Mouse (Mus musculus) kidney, adult 2 months (tissue): Measurements from ENCODE around the gene Tmem184a. TPM values are rescaled to one million over a fixed set of nuclear protein-coding genes. Genes with fewer than 3 reads are reported as not detected.

ENCODE experiments used
- DNase-seq: peaks from one replicate; pipeline ENCODE4 v3.0.0; 2021
- H3K27ac ChIP-seq: fragments of 200-500 bp; 2 replicates; pipeline ENCODE4 v1.5.1; 2012; ENCODE audit warnings: low read depth, low read length, control low read depth, inconsistent platforms; ENCODE audit not compliant: insufficient read depth
- H3K27me3 ChIP-seq: fragments of 200-500 bp; replicated peaks from 2 replicates; pipeline ENCODE4 v1.6.1; 2012; ENCODE audit warnings: mild to moderate bottlenecking, moderate library complexity, low read length, inconsistent platforms; ENCODE audit not compliant: control insufficient read depth, insufficient read depth
- H3K36me3 ChIP-seq: fragments of 200-500 bp; 2 replicates; pipeline ENCODE4 v1.6.1; 2012; ENCODE audit warnings: mild to moderate bottlenecking, moderate library complexity, low read length, inconsistent platforms; ENCODE audit not compliant: control insufficient read depth, insufficient read depth
- H3K4me1 ChIP-seq: fragments of 200-500 bp; 2 replicates; pipeline ENCODE4 v1.6.1; 2011; ENCODE audit warnings: low read length; ENCODE audit not compliant: control insufficient read depth, insufficient read depth
- H3K4me3 ChIP-seq: fragments of 200-500 bp; 2 replicates; pipeline ENCODE4 v1.5.1; 2011; ENCODE audit warnings: mild to moderate bottlenecking, low read depth, low read length, control low read depth; ENCODE audit not compliant: insufficient read depth
- CTCF ChIP-seq: fragments of 200-500 bp; conservative IDR thresholded peaks from 2 replicates; pipeline ENCODE4 v1.5.1; 2011; ENCODE audit warnings: low read depth, mild to moderate bottlenecking, control low read depth, low read length, moderate library complexity, mixed read lengths; ENCODE audit not compliant: insufficient read depth, insufficient read length
- POLR2A ChIP-seq: fragments of 200-500 bp; IDR thresholded peaks from one replicate; pipeline ENCODE4 v1.6.1; 2011; ENCODE audit warnings: low read depth, low read length, control low read depth
- WGBS: fragments of 180-500 bp; shearing (Covaris S2); methylation state at CpG from one replicate; pipeline ENCODE4 v1.1.7; 2018; 5-methylcytosine and 5-hydroxymethylcytosine counted together
- polyA plus RNA-seq: library from polyadenylated mRNA; depleted of rRNA; stranded (reverse); fragments of >200 nt; gene quantifications from 2 replicates; pipeline ENCODE4 v1.2.3, GENCODE M21; 2012

Gene Tmem184a
- polyA plus RNA-seq, 1 experiment, result 69.7 TPM

GRCm38 (mm10) chr5:139803601-139804102 lies 16.1 kb downstream of the Tmem184a start:
- no peak overlapping the region for H3K4me3 ChIP-seq
- H3K4me1 ChIP-seq, result no peaks in the 10 kb centered on the region; the same call in 1 of the 2 replicates
- no peak overlapping the region for H3K27ac ChIP-seq
- no peaks in the 10 kb centered on the region; the same call in none of the 2 replicates for H3K36me3 ChIP-seq
- TF ChIP-seq POLR2A (no peak), CTCF (peak; percentile 52; the same call in 1 of the 2 replicates)
- 7% methylated on average over 12 of the region's 12 CpGs for WGBS
- peak; percentile 92 for DNase-seq
- H3K27me3 ChIP-seq, result no peaks in the 10 kb centered on the region

- TF ChIP-seq CTCF (no peak), POLR2A (no peak)
- no peak overlapping the region for H3K4me3 ChIP-seq
- DNase-seq, result peak; percentile 23
- no peaks in the 10 kb centered on the region; the same call in none of the 2 replicates for H3K36me3 ChIP-seq
- H3K4me1 ChIP-seq, result no peaks in the 10 kb centered on the region; the same call in 1 of the 2 replicates
- H3K27ac ChIP-seq, result no peak overlapping the region
- no peaks in the 10 kb centered on the region for H3K27me3 ChIP-seq
- 60% methylated on average over 8 of the region's 8 CpGs for WGBS
Measured at GRCm38 (mm10) chr5:139803165-139803564, 16.6 kb downstream of the Tmem184a start.

GRCm38 (mm10) chr5:139801880-139802279 lies 17.8 kb downstream of the Tmem184a start:
- Histone ChIP-seq H3K27ac (no peak overlapping the region), H3K36me3 (no peaks in the 10 kb centered on the region; the same call in none of the 2 replicates), H3K27me3 (no peaks in the 10 kb centered on the region), H3K4me3 (no peak overlapping the region), H3K4me1 (peaks cover 8% of the 10 kb centered on the region)
- DNase-seq, result no peak
- TF ChIP-seq POLR2A (no peak), CTCF (no peak)
- 91% methylated on average over 10 of the region's 10 CpGs for WGBS

GRCm38 (mm10) chr5:139801231-139801630 lies 18.5 kb downstream of the Tmem184a start:
- WGBS, result 94% methylated on average over 8 of the region's 8 CpGs
- Histone ChIP-seq H3K4me1 (peaks cover 13% of the 10 kb centered on the region), H3K27me3 (no peaks in the 10 kb centered on the region), H3K27ac (no peak overlapping the region), H3K4me3 (no peak overlapping the region), H3K36me3 (no peaks in the 10 kb centered on the region; the same call in none of the 2 replicates)
- DNase-seq, result no peak
- TF ChIP-seq POLR2A (no peak), CTCF (no peak)

GRCm38 (mm10) chr5:139799801-139800590 lies 19.7 kb downstream of the Tmem184a start:
- Histone ChIP-seq H3K36me3 (no peaks in the 10 kb centered on the region; the same call in none of the 2 replicates), H3K4me1 (peaks cover 25% of the 10 kb centered on the region), H3K27ac (no peak overlapping the region), H3K4me3 (no peak overlapping the region), H3K27me3 (no peaks in the 10 kb centered on the region)
- TF ChIP-seq CTCF (no peak), POLR2A (no peak)
- DNase-seq, result no peak
- WGBS, result 86% methylated on average over 33 of the region's 33 CpGs

GRCm38 (mm10) chr5:139799041-139799440 lies 20.7 kb downstream of the Tmem184a start:
- no peaks in the 10 kb centered on the region for H3K27me3 ChIP-seq
- peaks cover 33% of the 10 kb centered on the region for H3K4me1 ChIP-seq
- H3K27ac ChIP-seq, result no peak overlapping the region
- TF ChIP-seq CTCF, result no peak
- no peak for TF ChIP-seq POLR2A
- H3K4me3 ChIP-seq, result no peak overlapping the region
- DNase-seq, result no peak
- WGBS, result 93% methylated on average over 9 of the region's 9 CpGs
- no peaks in the 10 kb centered on the region; the same call in none of the 2 replicates for H3K36me3 ChIP-seq

- Histone ChIP-seq H3K27ac (peak overlapping the region; percentile 46), H3K4me1 (peaks cover 38% of the 10 kb centered on the region), H3K36me3 (no peaks in the 10 kb centered on the region; the same call in none of the 2 replicates), H3K27me3 (no peaks in the 10 kb centered on the region), H3K4me3 (no peak overlapping the region)
- no peak for DNase-seq
- TF ChIP-seq POLR2A (no peak), CTCF (no peak)
- WGBS, result 48% methylated on average over 12 of the region's 12 CpGs
Measured at GRCm38 (mm10) chr5:139798168-139798900, 21.4 kb downstream of the Tmem184a start.
